Mouse (Mus musculus) midbrain, embryonic 13.5 days (tissue): Measurements from ENCODE around the gene Cpeb4. TPM values are rescaled to one million over a fixed set of nuclear protein-coding genes. Genes with fewer than 3 reads are reported as not detected.

Source experiments
- ATAC-seq: fragments of 200-750 bp; cut with Nextera tagmentation; 2 replicates; pipeline ENCODE4 v1.8.0; 2017; ENCODE audit warnings: mild to moderate bottlenecking, moderate TSS enrichment, moderate library complexity
- H3K27ac ChIP-seq: fragments of 300-500 bp; sonication (generic); 2 replicates; pipeline ENCODE4 v1.5.1; 2015; ENCODE audit warnings: inconsistent platforms, mild to moderate bottlenecking, moderate library complexity
- H3K27me3 ChIP-seq: fragments of 300-500 bp; sonication (generic); 2 replicates; pipeline ENCODE4 v1.6.1; 2015; ENCODE audit warnings: mild to moderate bottlenecking, inconsistent platforms
- H3K36me3 ChIP-seq: fragments of 300-500 bp; sonication (generic); 2 replicates; pipeline ENCODE4 v1.6.1; 2015; ENCODE audit warnings: mild to moderate bottlenecking, inconsistent platforms
- H3K4me1 ChIP-seq: fragments of 300-500 bp; sonication (generic); replicated peaks from 2 replicates; pipeline ENCODE4 v1.6.1; 2015; ENCODE audit warnings: inconsistent platforms
- H3K4me2 ChIP-seq: fragments of 300-500 bp; sonication (generic); replicated peaks from 2 replicates; pipeline ENCODE4 v1.6.1; 2015; ENCODE audit warnings: moderate library complexity, mild to moderate bottlenecking, inconsistent platforms
- H3K4me3 ChIP-seq: fragments of 300-500 bp; sonication (generic); replicated peaks from 2 replicates; pipeline ENCODE4 v1.5.1; 2015; ENCODE audit warnings: mild to moderate bottlenecking, inconsistent platforms
- H3K9ac ChIP-seq: fragments of 300-500 bp; sonication (generic); replicated peaks from 2 replicates; pipeline ENCODE4 v1.6.1; 2015; ENCODE audit warnings: mild to moderate bottlenecking, inconsistent platforms
- H3K9me3 ChIP-seq: fragments of 300-500 bp; sonication (generic); 2 replicates; pipeline ENCODE4 v1.6.1; 2016; ENCODE audit warnings: mild to moderate bottlenecking, inconsistent platforms
- WGBS: fragments of 180-500 bp; shearing (Covaris S2); methylation state at CpG from one replicate; pipeline ENCODE4 v1.1.7; 2015; 5-methylcytosine and 5-hydroxymethylcytosine counted together
- polyA plus RNA-seq: library from polyadenylated mRNA; unstranded; fragments of >200 nt; fragmentation: Nextera tagmentation; extraction: Ambion mirVana; gene quantifications from 2 replicates; pipeline ENCODE4 v1.2.1, GENCODE M21; 2015

Gene Cpeb4
- polyA plus RNA-seq: 14.2 and 15.9 TPM in 2 replicates

GRCm38 (mm10) chr11:31871911-31872310 lies at the start of gene Cpeb4:
Gene Cpeb4 (plus strand): TSS chr11:31872211.
- H3K9me3 ChIP-seq: no peaks in the 10 kb centered on the region
- peak within 1 kb of the TSS; percentile 94 for H3K9ac ChIP-seq
- WGBS: 81% methylated on average over 4 of the region's 4 CpGs
- H3K4me2 ChIP-seq: peak within 1 kb of the TSS; percentile 78
- peak within 1 kb of the TSS; percentile 86 for H3K27ac ChIP-seq
- no peaks in the 10 kb centered on the region for H3K27me3 ChIP-seq
- H3K4me3 ChIP-seq: peak within 1 kb of the TSS; percentile 70
- H3K4me1 ChIP-seq: peaks cover 41% of the 10 kb centered on the region
- H3K36me3 ChIP-seq: no peaks in the 10 kb centered on the region
- ATAC-seq: no peak

DNA sequence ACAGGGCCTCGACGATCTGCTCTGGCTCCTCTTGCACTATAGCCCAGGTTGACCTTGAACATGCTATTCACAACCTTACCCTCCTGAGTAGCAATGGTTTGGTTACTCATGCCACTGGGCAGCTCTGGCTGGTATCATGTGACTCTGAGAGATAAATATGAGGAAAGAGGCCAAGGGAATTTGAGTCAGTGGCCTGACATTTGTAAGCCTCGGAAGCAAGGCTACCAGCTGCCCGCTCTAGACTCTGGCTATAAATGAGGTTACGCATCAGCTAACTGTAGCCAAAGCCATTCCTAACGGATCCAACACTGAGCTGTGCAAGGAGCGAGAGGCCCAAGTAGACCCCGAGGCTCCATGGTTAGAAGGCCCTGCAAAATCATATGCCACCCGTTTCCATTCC lies 49.5 kb upstream of the Cpeb4 start:
- Histone ChIP-seq H3K4me3 (no peak overlapping the region), H3K4me2 (no peak overlapping the region), H3K27me3 (no peaks in the 10 kb centered on the region; the same call in 1 of the 2 replicates), H3K36me3 (no peaks in the 10 kb centered on the region), H3K27ac (peak overlapping the region; percentile 56; the same call in 1 of the 2 replicates), H3K9ac (no peak overlapping the region), H3K4me1 (peaks cover 26% of the 10 kb centered on the region), H3K9me3 (no peaks in the 10 kb centered on the region)
- WGBS: 88% methylated on average over 9 of the region's 9 CpGs
- no peak for ATAC-seq

DNA sequence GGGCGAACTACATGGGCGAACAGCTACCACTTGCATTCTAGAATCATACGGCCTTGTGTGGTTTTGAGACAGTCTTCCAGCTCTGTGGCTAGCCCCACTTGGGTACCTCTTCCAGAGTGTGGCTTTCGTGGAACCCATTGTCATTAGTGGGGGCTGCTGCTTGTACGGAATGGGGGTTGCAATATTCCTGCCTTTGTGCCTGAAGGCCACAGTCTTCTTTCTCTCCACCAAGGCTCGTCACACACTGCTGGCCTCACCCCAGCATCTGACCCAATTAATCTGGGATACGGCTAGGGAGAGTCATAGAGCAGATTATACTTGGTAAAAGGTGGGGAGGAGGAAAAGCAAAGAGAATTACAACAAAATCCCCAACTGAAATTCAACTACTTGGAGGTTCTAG lies 48.5 kb upstream of the Cpeb4 start:
- peaks cover 25% of the 10 kb centered on the region for H3K4me1 ChIP-seq
- WGBS: 86% methylated on average over 7 of the region's 7 CpGs
- no peak for ATAC-seq
- H3K9me3 ChIP-seq: no peaks in the 10 kb centered on the region
- no peaks in the 10 kb centered on the region for H3K36me3 ChIP-seq
- no peak overlapping the region for H3K4me3 ChIP-seq
- no peak overlapping the region for H3K4me2 ChIP-seq
- H3K27ac ChIP-seq: no peak overlapping the region
- H3K27me3 ChIP-seq: no peaks in the 10 kb centered on the region; the same call in 1 of the 2 replicates
- no peak overlapping the region for H3K9ac ChIP-seq

DNA sequence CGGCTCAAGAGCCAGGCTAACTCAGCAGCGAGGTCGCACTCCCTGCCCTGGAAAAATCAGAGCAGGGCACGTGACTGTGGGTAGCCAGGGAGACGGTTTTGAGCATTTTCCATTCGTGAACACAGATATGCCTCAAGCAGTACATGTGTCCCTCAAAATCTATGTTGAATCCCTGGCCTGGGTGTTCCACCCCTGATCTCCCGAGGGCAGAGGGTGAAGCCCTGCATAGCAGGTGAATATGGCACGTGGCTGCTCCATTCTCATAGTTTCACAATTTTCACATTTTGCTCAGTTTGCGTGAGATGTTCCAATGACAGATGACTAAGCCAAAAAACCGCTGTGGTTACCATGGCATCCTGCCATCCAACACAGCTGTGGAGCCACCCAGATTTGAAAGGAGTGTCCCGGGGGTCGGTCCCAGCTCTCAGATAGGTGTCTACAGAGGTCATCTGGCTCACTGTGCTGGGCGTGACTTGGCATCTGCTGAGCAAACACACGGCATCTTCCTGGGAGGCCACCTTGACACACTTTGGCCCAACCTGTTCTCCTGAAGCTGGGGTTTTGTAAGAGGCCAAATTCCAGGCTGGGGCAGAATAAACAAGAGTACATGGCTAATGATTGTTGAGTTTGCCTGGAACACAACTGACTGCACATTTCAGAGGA lies 47.4 kb upstream of the Cpeb4 start:
- no peaks in the 10 kb centered on the region; the same call in 1 of the 2 replicates for H3K27me3 ChIP-seq
- no peak overlapping the region for H3K9ac ChIP-seq
- H3K36me3 ChIP-seq: no peaks in the 10 kb centered on the region
- no peak overlapping the region for H3K27ac ChIP-seq
- ATAC-seq: no peak
- no peak overlapping the region for H3K4me2 ChIP-seq
- peaks cover 24% of the 10 kb centered on the region for H3K4me1 ChIP-seq
- 80% methylated on average over 14 of the region's 14 CpGs for WGBS
- H3K4me3 ChIP-seq: no peak overlapping the region
- no peaks in the 10 kb centered on the region for H3K9me3 ChIP-seq

DNA sequence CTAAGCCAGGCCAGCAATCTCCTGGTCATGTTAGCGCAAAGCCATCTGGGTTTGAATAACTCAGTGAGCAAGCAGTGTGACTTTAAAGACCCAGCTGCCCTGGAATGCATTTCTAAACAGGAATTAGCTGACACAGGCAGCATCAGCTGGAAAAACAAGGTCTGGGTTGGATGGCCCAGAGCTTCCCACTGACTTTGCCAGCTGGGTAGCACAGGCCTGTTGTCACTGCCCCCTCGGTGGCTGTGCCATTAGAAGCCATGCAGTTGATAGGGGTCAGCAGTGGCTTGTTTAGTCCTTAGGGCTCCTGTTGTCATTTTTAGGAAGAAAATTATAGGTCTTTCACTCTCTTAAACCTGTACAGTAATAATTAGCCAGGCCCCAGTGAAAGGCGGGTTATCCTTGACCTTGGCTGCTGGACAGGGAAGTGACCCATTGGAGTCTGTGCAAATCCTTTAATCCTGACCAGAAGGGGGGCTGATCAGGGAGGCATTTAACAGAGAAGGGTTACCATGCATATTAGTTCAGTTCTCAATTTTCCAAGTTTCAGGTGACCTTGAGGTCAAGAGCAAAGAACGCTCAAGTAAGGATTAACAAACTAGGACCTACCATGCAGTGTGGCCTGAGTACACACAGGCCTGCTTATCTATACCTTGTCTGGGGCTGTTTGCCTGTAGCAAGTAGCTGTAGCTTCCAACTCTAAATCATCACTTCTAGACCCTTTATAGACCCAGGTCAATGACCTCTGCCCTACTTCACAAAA lies 43.8 kb upstream of the Cpeb4 start:
- H3K9me3 ChIP-seq: no peaks in the 10 kb centered on the region
- H3K27ac ChIP-seq: no peak overlapping the region
- no peak overlapping the region for H3K4me3 ChIP-seq
- no peak; the same call in 1 of the 2 replicates for ATAC-seq
- no peak overlapping the region for H3K4me2 ChIP-seq
- 53% methylated on average over 4 of the region's 4 CpGs for WGBS
- H3K36me3 ChIP-seq: no peaks in the 10 kb centered on the region
- H3K27me3 ChIP-seq: no peaks in the 10 kb centered on the region
- H3K9ac ChIP-seq: no peak overlapping the region
- H3K4me1 ChIP-seq: peaks cover 21% of the 10 kb centered on the region

- no peaks in the 10 kb centered on the region for H3K36me3 ChIP-seq
- WGBS: 92% methylated on average over 2 of the region's 2 CpGs
- no peak for ATAC-seq
Measured at GRCm38 (mm10) chr11:31828771-31829072, 43.3 kb upstream of the Cpeb4 start.

DNA sequence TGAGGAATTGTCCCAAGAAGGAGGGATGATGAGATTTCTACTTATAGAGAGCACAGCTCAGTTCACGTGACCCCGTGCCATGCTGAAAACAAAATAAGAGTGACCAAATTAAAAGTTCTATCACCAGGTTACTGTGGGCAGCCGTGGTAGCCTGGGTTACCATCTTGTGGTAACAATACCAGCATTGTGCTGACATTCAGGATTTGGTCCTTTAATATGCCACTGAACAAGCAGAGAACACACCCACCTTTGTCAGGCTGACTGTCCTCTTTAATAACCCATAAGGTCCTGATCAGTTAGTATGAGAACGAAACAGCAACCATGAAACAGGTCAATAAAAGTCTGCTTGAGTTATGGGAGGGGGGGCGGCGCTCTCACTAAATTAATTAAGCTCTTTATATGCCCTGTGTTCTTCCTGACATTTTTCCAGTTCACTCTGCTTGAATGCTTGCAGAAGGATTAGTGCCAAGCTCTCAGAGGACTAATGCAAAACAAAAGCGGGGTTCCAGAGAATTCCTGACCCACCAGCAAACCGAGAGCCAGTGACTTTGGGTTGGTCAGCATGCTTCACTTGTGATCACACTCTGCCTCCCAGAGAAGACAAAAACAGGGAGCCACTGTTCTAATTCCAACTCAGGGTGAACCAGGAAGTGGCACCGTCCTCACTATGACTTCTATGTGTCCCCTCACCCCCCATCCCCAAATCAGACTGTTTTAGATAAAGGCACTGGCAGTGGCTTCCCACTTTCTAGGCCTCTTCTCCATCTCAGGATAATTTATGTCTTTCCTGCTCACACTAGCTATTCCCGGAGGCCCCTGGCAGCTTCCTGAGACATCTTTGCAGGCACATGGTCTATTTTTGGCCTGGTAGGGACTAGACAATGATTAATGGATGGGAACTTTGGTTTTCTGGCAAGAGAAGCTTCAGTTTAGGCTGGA lies 41.5 kb upstream of the Cpeb4 start:
- Histone ChIP-seq H3K9me3 (no peaks in the 10 kb centered on the region), H3K36me3 (no peaks in the 10 kb centered on the region), H3K4me2 (no peak overlapping the region), H3K27me3 (no peaks in the 10 kb centered on the region), H3K27ac (peak overlapping the region; percentile 67), H3K4me1 (peaks cover 18% of the 10 kb centered on the region), H3K4me3 (no peak overlapping the region), H3K9ac (no peak overlapping the region)
- 55% methylated on average over 10 of the region's 10 CpGs for WGBS
- ATAC-seq: 0 out of 2 replicates have a peak, but pooled peaks have one; percentile 15

More at GRCm38 (mm10) chr11:31828771-31829072, 43.3 kb upstream of the Cpeb4 start:
- no peaks in the 10 kb centered on the region for H3K27me3 ChIP-seq
- H3K4me1 ChIP-seq: peaks cover 21% of the 10 kb centered on the region
- H3K4me2 ChIP-seq: no peak overlapping the region
- no peak overlapping the region for H3K4me3 ChIP-seq
- no peaks in the 10 kb centered on the region for H3K9me3 ChIP-seq
- H3K27ac ChIP-seq: no peak overlapping the region
- no peak overlapping the region for H3K9ac ChIP-seq

DNA sequence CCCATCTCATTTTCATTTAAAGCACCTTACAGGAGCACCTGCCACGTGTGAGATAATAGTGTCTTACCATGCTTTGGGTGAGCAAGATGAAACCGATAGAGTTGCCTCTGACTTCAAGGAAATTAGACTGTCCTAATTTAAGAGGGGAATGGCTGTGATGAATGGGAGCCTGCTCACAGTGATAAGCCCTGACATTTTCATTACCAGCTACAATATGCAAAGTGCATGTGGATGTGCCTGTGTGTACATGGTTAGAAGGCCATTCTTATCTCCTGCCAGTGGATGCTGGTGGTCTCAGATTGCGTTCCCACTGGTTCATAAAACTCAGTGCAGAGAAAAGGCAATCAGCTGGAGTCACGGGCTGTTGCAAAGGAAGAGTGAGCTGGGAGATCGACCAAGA lies 40.6 kb upstream of the Cpeb4 start:
- no peaks in the 10 kb centered on the region for H3K36me3 ChIP-seq
- 72% methylated on average over 5 of the region's 5 CpGs for WGBS
- peak; percentile 68 for ATAC-seq
- H3K27ac ChIP-seq: no peak overlapping the region
- peaks cover 18% of the 10 kb centered on the region for H3K4me1 ChIP-seq
- no peak overlapping the region for H3K4me2 ChIP-seq
- H3K4me3 ChIP-seq: no peak overlapping the region
- H3K9me3 ChIP-seq: no peaks in the 10 kb centered on the region
- H3K27me3 ChIP-seq: no peaks in the 10 kb centered on the region
- no peak overlapping the region for H3K9ac ChIP-seq

GRCm38 (mm10) chr11:31831983-31832382 lies 40.0 kb upstream of the Cpeb4 start:
- Histone ChIP-seq H3K36me3 (no peaks in the 10 kb centered on the region), H3K4me2 (no peak overlapping the region), H3K27me3 (no peaks in the 10 kb centered on the region), H3K9me3 (no peaks in the 10 kb centered on the region), H3K4me1 (peaks cover 18% of the 10 kb centered on the region), H3K27ac (no peak overlapping the region), H3K4me3 (no peak overlapping the region), H3K9ac (no peak overlapping the region)
- no peak for ATAC-seq
- WGBS: 91% methylated on average over 5 of the region's 5 CpGs

DNA sequence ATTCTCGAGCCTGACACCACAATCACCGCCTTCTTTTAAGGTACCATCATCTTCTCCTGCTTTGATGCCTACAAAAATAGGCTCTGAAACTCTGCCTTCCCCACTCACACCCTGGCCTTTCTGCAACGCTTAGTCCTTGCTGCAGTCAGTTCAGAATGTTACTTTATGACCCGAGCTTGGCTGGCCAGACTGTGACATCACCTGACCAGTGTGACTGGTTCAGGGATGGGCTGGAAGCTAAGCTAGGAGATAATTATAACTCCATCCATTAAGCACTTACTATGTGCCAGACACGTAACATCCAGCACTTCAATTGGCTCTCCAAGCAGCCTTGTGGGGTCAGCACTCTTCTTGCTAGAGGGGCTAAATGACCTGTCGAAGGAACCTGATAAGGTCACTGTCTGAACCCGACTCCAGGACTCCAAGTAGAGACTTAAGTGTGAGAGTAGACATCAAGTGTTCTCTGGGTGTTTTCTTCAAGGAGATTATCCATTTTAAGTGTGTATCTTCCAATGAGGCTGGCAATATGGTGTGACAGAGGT lies 39.5 kb upstream of the Cpeb4 start:
- no peaks in the 10 kb centered on the region for H3K9me3 ChIP-seq
- H3K9ac ChIP-seq: no peak overlapping the region
- WGBS: 89% methylated on average over 7 of the region's 7 CpGs
- H3K27ac ChIP-seq: no peak overlapping the region
- no peaks in the 10 kb centered on the region for H3K36me3 ChIP-seq
- no peaks in the 10 kb centered on the region for H3K27me3 ChIP-seq
- peaks cover 18% of the 10 kb centered on the region for H3K4me1 ChIP-seq
- H3K4me2 ChIP-seq: no peak overlapping the region
- no peak overlapping the region for H3K4me3 ChIP-seq
- ATAC-seq: no peak

DNA sequence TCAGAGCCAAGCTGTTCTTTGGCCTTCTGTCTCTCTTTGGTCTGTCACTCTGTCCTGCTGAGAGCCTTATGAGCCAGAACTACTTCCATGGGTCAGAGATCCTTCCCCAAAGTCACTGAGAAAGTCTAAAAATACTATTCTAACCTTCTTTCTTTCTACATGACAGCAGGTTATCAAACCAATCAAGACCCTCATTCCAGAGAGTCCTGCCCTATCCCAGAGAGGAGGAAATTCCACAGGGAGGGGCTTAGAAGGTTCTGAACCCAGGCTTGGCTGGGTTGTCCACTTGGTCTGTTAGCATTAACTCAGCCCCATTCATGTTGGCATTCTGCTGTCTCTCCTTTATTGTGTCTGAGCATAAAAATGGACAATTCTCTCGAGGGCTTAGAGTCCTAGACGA lies 38.5 kb upstream of the Cpeb4 start:
- Histone ChIP-seq H3K36me3 (no peaks in the 10 kb centered on the region), H3K27me3 (no peaks in the 10 kb centered on the region), H3K9me3 (no peaks in the 10 kb centered on the region), H3K27ac (no peak overlapping the region), H3K4me1 (peaks cover 16% of the 10 kb centered on the region), H3K4me2 (no peak overlapping the region), H3K9ac (no peak overlapping the region), H3K4me3 (no peak overlapping the region)
- no peak for ATAC-seq
- WGBS: 44% methylated on average over 2 of the region's 2 CpGs
